Mouse (Mus musculus) myocyte (in vitro differentiated cells): ENCODE measurements around the gene 1110065P20Rik. TPM values are rescaled to one million over a fixed set of nuclear protein-coding genes. Genes with fewer than 3 reads are reported as not detected.
A peak's percentile ranks its signal among the peaks of the same experiment; 100 is the strongest.

Experiments
- H3K27me3 ChIP-seq: one replicate; pipeline ENCODE4 v1.6.1; 2011; ENCODE audit not compliant: control insufficient read depth, insufficient read depth, insufficient read length
- H3K36me3 ChIP-seq: one replicate; pipeline ENCODE4 v1.6.1; 2011; ENCODE audit not compliant: control insufficient read depth, insufficient read depth
- H3K4me2 ChIP-seq: one replicate; pipeline ENCODE4 v1.6.1; 2011; ENCODE audit warnings: low read depth, control low read depth
- H3K4me3 ChIP-seq: one replicate; pipeline ENCODE4 v1.5.1; 2011; ENCODE audit warnings: mild to moderate bottlenecking, control low read depth, moderate library complexity
- H3K79me2 ChIP-seq: one replicate; pipeline ENCODE4 v1.6.1; 2011; ENCODE audit not compliant: control insufficient read depth, insufficient read depth
- H3ac ChIP-seq: one replicate; pipeline ENCODE4 v1.6.1; 2011; ENCODE audit not compliant: control insufficient read depth, insufficient read length
- CEBPB ChIP-seq: IDR thresholded peaks from 2 replicates; pipeline ENCODE4 v1.6.1; 2011; ENCODE audit warnings: mild to moderate bottlenecking, moderate library complexity; ENCODE audit not compliant: poor library complexity, insufficient read depth, severe bottlenecking
- E2F4 ChIP-seq: IDR thresholded peaks from one replicate; pipeline ENCODE4 v1.6.1; 2011; ENCODE audit warnings: mild to moderate bottlenecking, control low read depth, moderate library complexity; ENCODE audit not compliant: insufficient read depth
- MAX ChIP-seq: IDR thresholded peaks from one replicate; pipeline ENCODE4 v1.6.1; 2011; ENCODE audit warnings: low read depth, mild to moderate bottlenecking, control low read depth
- MYOD1 ChIP-seq, 3 experiments: IDR thresholded peaks; one replicate each; pipeline ENCODE4 v1.6.1; 2011; ENCODE audit warnings: control low read depth in 2 of 3, low read depth in 2 of 3, mild to moderate bottlenecking in 2 of 3, moderate library complexity in 1 of 3; ENCODE audit not compliant: insufficient read length in 2 of 3, control insufficient read depth in 1 of 3
- MYOG ChIP-seq, 3 experiments: IDR thresholded peaks; one replicate each; pipeline ENCODE4 v1.6.1; 2011; ENCODE audit warnings: control low read depth in 2 of 3, low read depth in 2 of 3, mild to moderate bottlenecking in 2 of 3; ENCODE audit not compliant: insufficient read length in 2 of 3, control insufficient read depth in 1 of 3, insufficient read depth in 1 of 3
- POLR2A ChIP-seq: IDR thresholded peaks from one replicate; pipeline ENCODE4 v1.6.1; 2011; ENCODE audit warnings: low read depth, mild to moderate bottlenecking, control low read depth, moderate library complexity; ENCODE audit not compliant: insufficient read length
- POLR2AphosphoS2 ChIP-seq: IDR thresholded peaks from one replicate; pipeline ENCODE4 v1.6.1; 2011; ENCODE audit warnings: low read depth, control low read depth; ENCODE audit not compliant: insufficient read length
- REST ChIP-seq: IDR thresholded peaks from one replicate; pipeline ENCODE4 v1.6.1; 2011; ENCODE audit warnings: mild to moderate bottlenecking, control low read depth, moderate library complexity; ENCODE audit not compliant: insufficient read depth, insufficient read length
- SRF ChIP-seq: IDR thresholded peaks from one replicate; pipeline ENCODE4 v1.6.1; 2011; ENCODE audit warnings: low read depth; ENCODE audit not compliant: control insufficient read depth, insufficient read length
- TCF12 ChIP-seq: IDR thresholded peaks from one replicate; pipeline ENCODE4 v1.6.1; 2011; ENCODE audit warnings: mild to moderate bottlenecking, control low read depth; ENCODE audit not compliant: poor library complexity, insufficient read depth, severe bottlenecking
- TCF3 ChIP-seq: IDR thresholded peaks from one replicate; pipeline ENCODE4 v1.6.1; 2011; ENCODE audit warnings: low read depth, control low read depth; ENCODE audit not compliant: insufficient read length
- USF1 ChIP-seq: IDR thresholded peaks from one replicate; pipeline ENCODE4 v1.6.1; 2011; ENCODE audit warnings: low read depth, mild to moderate bottlenecking, control low read depth, moderate library complexity
- polyA plus RNA-seq: library from polyadenylated mRNA; unstranded; fragments of >200 nt; fragmentation: generic; extraction: Trizol; gene quantifications from one replicate; pipeline ENCODE4 v1.2.1, GENCODE M21; 2012; ENCODE audit warnings: missing spikeins

Gene 1110065P20Rik
- polyA plus RNA-seq, 1 experiment, result 82.5 TPM

GRCm38 (mm10) chr4:124802309-124803260, 48.4 kb downstream of the 1110065P20Rik start:
- Histone ChIP-seq H3K4me2 (peak overlapping the region; percentile 76), H3K36me3 (peaks cover 49% of the 10 kb centered on the region), H3K4me3 (peak overlapping the region; percentile 100), H3ac (peak overlapping the region; percentile 52), H3K79me2 (peaks cover 44% of the 10 kb centered on the region), H3K27me3 (no peaks in the 10 kb centered on the region)
- TF ChIP-seq USF1 (no peak), TCF12 (no peak), POLR2AphosphoS2 (peak; percentile 93), MAX (no peak), E2F4 (no peak), TCF3 (no peak), MYOD1 (IDR thresholded peaks at IDR 0.05; ENCODE audit: control insufficient read depth in 1 of 3, insufficient read length in 2 of 3, low read depth in 2 of 3) (peak in 2 of 3 experiments; percentile 60 to 64), CEBPB (no peak), MYOG (IDR thresholded peaks at IDR 0.05; ENCODE audit: control insufficient read depth in 1 of 3, insufficient read depth in 1 of 3, insufficient read length in 2 of 3, low read depth in 2 of 3) (peak in 2 of 3 experiments; percentile 29 to 69), POLR2A (peak; percentile 89), SRF (no peak), REST (no peak)

- peaks cover 35% of the 10 kb centered on the region for H3K79me2 ChIP-seq
- peak within 1 kb of the TSS; percentile 76 for H3K4me2 ChIP-seq
- peaks cover 44% of the 10 kb centered on the region for H3K36me3 ChIP-seq
- H3K4me3 ChIP-seq, result peak within 1 kb of the TSS; percentile 100
- H3K27me3 ChIP-seq, result no peaks in the 10 kb centered on the region
- peak within 1 kb of the TSS; percentile 52 for H3ac ChIP-seq
- TF ChIP-seq MYOG (IDR thresholded peaks at IDR 0.05; ENCODE audit: control insufficient read depth in 1 of 3, insufficient read depth in 1 of 3, insufficient read length in 2 of 3, low read depth in 2 of 3) (peak in 1 of 3 experiments; percentile 26), SRF (peak; percentile 13), MYOD1 (IDR thresholded peaks at IDR 0.05; ENCODE audit: control insufficient read depth in 1 of 3, insufficient read length in 2 of 3, low read depth in 2 of 3) (peak in 1 of 3 experiments; percentile 3), CEBPB (no peak)
Observed at GRCm38 (mm10) chr4:124801552-124802308, 49.3 kb downstream of the 1110065P20Rik start, which contains the start of gene Mtf1. Gene Mtf1, plus strand, starts transcription at chr4:124802104.

Other genes starting within 250 kb of the 1110065P20Rik start
- not detected for gene 3100002H09Rik, start 240.4 kb downstream of the 1110065P20Rik start, polyA plus RNA-seq
- 0.01 TPM for gene Pou3f1, start 194.4 kb downstream of the 1110065P20Rik start, polyA plus RNA-seq
- 36.2 TPM for gene Utp11, start 157.6 kb downstream of the 1110065P20Rik start, polyA plus RNA-seq
- gene Fhl3, start 150.5 kb downstream of the 1110065P20Rik start, polyA plus RNA-seq, result 110 TPM
- 41.6 TPM for gene Sf3a3, start 136.4 kb downstream of the 1110065P20Rik start, polyA plus RNA-seq
- 25.1 TPM for gene Inpp5b, start 109.3 kb downstream of the 1110065P20Rik start, polyA plus RNA-seq
- 12.9 TPM for gene Mtf1, start 49.1 kb downstream of the 1110065P20Rik start, polyA plus RNA-seq
- gene Yrdc, start 517 bp downstream of the 1110065P20Rik start, polyA plus RNA-seq, result 36.5 TPM
- not detected for gene Maneal, start 11.0 kb upstream of the 1110065P20Rik start, polyA plus RNA-seq
- gene Epha10, start 29.7 kb upstream of the 1110065P20Rik start, polyA plus RNA-seq, result not detected
- 4.5 TPM for gene 9930104L06Rik, start 85.9 kb upstream of the 1110065P20Rik start, polyA plus RNA-seq
- 45.9 TPM for gene Cdca8, start 88.1 kb upstream of the 1110065P20Rik start, polyA plus RNA-seq
- gene Rspo1, start 135.2 kb upstream of the 1110065P20Rik start, polyA plus RNA-seq, result 0.02 TPM
- gene Gnl2, start 165.4 kb upstream of the 1110065P20Rik start, polyA plus RNA-seq, result 27.0 TPM
- gene Dnali1, start 214.5 kb upstream of the 1110065P20Rik start, polyA plus RNA-seq, result 0.14 TPM
- 14.3 TPM for gene Snip1, start 215.5 kb upstream of the 1110065P20Rik start, polyA plus RNA-seq
- gene Meaf6, start 233.9 kb upstream of the 1110065P20Rik start, polyA plus RNA-seq, result 19.3 TPM